Mouse (Mus musculus): ENCODE measurements around the gene Slc41a3. TPM values are rescaled to one million over a fixed set of nuclear protein-coding genes. Genes with fewer than 3 reads are reported as not detected.

Gene Slc41a3
- polyA plus RNA-seq, 1 experiment from 2014 or later, result 43.0 TPM

GRCm38 (mm10) chr6:90588113-90588512 lies 16.4 kb upstream of the Slc41a3 start:
- Histone ChIP-seq H3K4me1 (replicated peaks; ENCODE audit: control insufficient read depth, insufficient read depth, low read length) (no peaks in the 10 kb centered on the region), H3K36me3 (ENCODE audit: control insufficient read depth, insufficient read depth, low read length) (no peaks in the 10 kb centered on the region), H3K9me3 (ENCODE audit: control insufficient read depth, low read length) (no peaks in the 10 kb centered on the region), H3K27ac (ENCODE audit: low read depth, low read length) (no peak overlapping the region), H3K27me3 (replicated peaks; ENCODE audit: control insufficient read depth, insufficient read depth, low read length) (no peaks in the 10 kb centered on the region), H3K9ac (ENCODE audit: low read depth, low read length) (no peak overlapping the region), H3K4me2 (no peak overlapping the region), H3K4me3 (ENCODE audit: low read depth, low read length) (no peak overlapping the region)
- 60% methylated on average over 5 of the region's 5 CpGs for WGBS
- DNase-seq (ENCODE audit: low spot score) (no peak), ATAC-seq (replicated peaks; ENCODE audit: low FRiP score) (no peak)

GRCm38 (mm10) chr6:90590707-90591106 lies 13.8 kb upstream of the Slc41a3 start:
- H3K36me3 ChIP-seq (ENCODE audit: control insufficient read depth, insufficient read depth, low read length), result no peaks in the 10 kb centered on the region
- no peaks in the 10 kb centered on the region for H3K4me1 ChIP-seq (replicated peaks; ENCODE audit: control insufficient read depth, insufficient read depth, low read length)
- ATAC-seq (replicated peaks; ENCODE audit: low FRiP score) (no peak), DNase-seq (ENCODE audit: low spot score) (no peak)
- no peak overlapping the region for H3K4me2 ChIP-seq
- H3K9ac ChIP-seq (ENCODE audit: low read depth, low read length), result no peak overlapping the region
- no peaks in the 10 kb centered on the region for H3K9me3 ChIP-seq (ENCODE audit: control insufficient read depth, low read length)
- H3K4me3 ChIP-seq (ENCODE audit: low read depth, low read length), result no peak overlapping the region
- no peak overlapping the region for H3K27ac ChIP-seq (ENCODE audit: low read depth, low read length)
- 72% methylated on average over 1 of the region's 1 CpGs for WGBS
- H3K27me3 ChIP-seq (replicated peaks; ENCODE audit: control insufficient read depth, insufficient read depth, low read length), result no peaks in the 10 kb centered on the region

GRCm38 (mm10) chr6:90594972-90595371 lies 9.6 kb upstream of the Slc41a3 start:
- DNase-seq (ENCODE audit: low spot score) (no peak), ATAC-seq (replicated peaks; ENCODE audit: low FRiP score) (no peak)
- H3K9ac ChIP-seq (ENCODE audit: low read depth, low read length), result no peak overlapping the region
- 76% methylated on average over 1 of the region's 1 CpGs for WGBS
- no peaks in the 10 kb centered on the region for H3K4me1 ChIP-seq (replicated peaks; ENCODE audit: control insufficient read depth, insufficient read depth, low read length)
- no peak overlapping the region for H3K4me2 ChIP-seq
- no peaks in the 10 kb centered on the region for H3K9me3 ChIP-seq (ENCODE audit: control insufficient read depth, low read length)
- H3K36me3 ChIP-seq (ENCODE audit: control insufficient read depth, insufficient read depth, low read length), result no peaks in the 10 kb centered on the region
- no peaks in the 10 kb centered on the region for H3K27me3 ChIP-seq (replicated peaks; ENCODE audit: control insufficient read depth, insufficient read depth, low read length)
- no peak overlapping the region for H3K27ac ChIP-seq (ENCODE audit: low read depth, low read length)
- H3K4me3 ChIP-seq (ENCODE audit: low read depth, low read length), result no peak overlapping the region

DNA sequence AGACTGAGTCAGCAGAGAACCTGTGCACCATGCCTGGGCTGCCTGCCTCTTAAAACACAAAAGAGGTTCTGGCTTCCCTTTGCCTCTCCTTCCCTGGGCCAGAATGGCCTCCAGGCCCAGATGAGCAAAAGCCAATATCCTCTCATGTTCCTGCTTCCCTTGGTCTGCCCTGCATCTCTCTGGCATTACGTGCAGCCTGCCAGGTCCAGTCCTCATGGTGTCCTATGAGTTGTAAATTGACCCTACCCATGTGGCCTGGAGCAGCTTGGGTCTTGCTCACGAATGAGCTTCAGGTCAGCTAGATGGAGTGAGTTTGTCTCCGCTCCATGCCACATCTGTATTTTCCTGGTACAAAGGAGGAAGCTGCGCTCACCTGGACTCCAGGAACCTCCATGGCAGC lies 7.5 kb upstream of the Slc41a3 start:
- Histone ChIP-seq H3K9me3 (ENCODE audit: control insufficient read depth, low read length) (no peaks in the 10 kb centered on the region), H3K27me3 (replicated peaks; ENCODE audit: control insufficient read depth, insufficient read depth, low read length) (no peaks in the 10 kb centered on the region), H3K4me3 (ENCODE audit: low read depth, low read length) (no peak overlapping the region), H3K4me2 (no peak overlapping the region), H3K27ac (ENCODE audit: low read depth, low read length) (no peak overlapping the region), H3K36me3 (ENCODE audit: control insufficient read depth, insufficient read depth, low read length) (no peaks in the 10 kb centered on the region), H3K4me1 (replicated peaks; ENCODE audit: control insufficient read depth, insufficient read depth, low read length) (no peaks in the 10 kb centered on the region), H3K9ac (ENCODE audit: low read depth, low read length) (no peak overlapping the region)
- 80% methylated on average over 4 of the region's 4 CpGs for WGBS
- DNase-seq (ENCODE audit: low spot score), result no peak
- no peak for ATAC-seq (replicated peaks; ENCODE audit: low FRiP score)

DNA sequence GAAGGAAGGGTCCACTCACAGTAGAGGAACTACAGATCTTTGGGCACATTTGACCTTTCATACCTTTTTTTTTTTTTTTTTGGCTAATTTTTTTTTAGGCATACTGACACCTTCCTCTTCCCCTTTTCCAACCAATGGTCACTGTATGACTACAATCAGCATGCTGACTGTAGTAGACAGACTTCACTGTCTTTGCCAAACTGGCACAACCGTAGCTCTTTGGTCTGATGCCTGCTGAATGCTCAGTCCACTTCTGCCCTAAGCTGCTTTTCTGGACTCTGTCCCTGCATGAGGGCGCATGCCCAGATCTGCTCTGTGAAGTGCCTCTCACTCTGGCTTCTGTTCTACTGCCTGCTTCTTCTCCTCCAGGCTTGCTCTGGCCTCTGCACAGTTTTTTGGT lies 6.9 kb upstream of the Slc41a3 start:
- Histone ChIP-seq H3K27me3 (replicated peaks; ENCODE audit: control insufficient read depth, insufficient read depth, low read length) (no peaks in the 10 kb centered on the region), H3K4me1 (replicated peaks; ENCODE audit: control insufficient read depth, insufficient read depth, low read length) (no peaks in the 10 kb centered on the region), H3K9ac (ENCODE audit: low read depth, low read length) (no peak overlapping the region), H3K27ac (ENCODE audit: low read depth, low read length) (no peak overlapping the region), H3K9me3 (ENCODE audit: control insufficient read depth, low read length) (no peaks in the 10 kb centered on the region), H3K36me3 (ENCODE audit: control insufficient read depth, insufficient read depth, low read length) (no peaks in the 10 kb centered on the region), H3K4me3 (ENCODE audit: low read depth, low read length) (no peak overlapping the region), H3K4me2 (no peak overlapping the region)
- ATAC-seq (replicated peaks; ENCODE audit: low FRiP score), result no peak
- no peak for DNase-seq (ENCODE audit: low spot score)
- 76% methylated on average over 2 of the region's 2 CpGs for WGBS

DNA sequence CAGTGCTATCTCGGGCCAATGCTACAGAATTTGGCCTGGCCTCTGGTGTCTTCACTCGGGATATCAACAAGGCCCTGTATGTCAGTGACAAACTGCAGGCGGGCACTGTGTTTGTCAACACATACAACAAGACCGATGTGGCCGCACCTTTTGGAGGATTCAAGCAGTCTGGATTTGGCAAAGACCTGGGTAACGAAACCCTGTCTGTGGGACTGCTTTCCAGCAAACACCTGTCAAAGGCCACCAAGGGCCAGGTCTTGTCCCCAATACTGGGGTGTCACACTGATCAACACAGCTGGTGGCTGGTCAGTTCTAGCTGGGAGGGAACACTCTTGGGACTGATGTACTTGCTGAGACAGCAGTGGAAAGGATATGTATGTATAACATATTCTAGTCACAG lies 6.3 kb upstream of the Slc41a3 start:
- Histone ChIP-seq H3K36me3 (ENCODE audit: control insufficient read depth, insufficient read depth, low read length) (no peaks in the 10 kb centered on the region), H3K4me1 (replicated peaks; ENCODE audit: control insufficient read depth, insufficient read depth, low read length) (no peaks in the 10 kb centered on the region), H3K27me3 (replicated peaks; ENCODE audit: control insufficient read depth, insufficient read depth, low read length) (no peaks in the 10 kb centered on the region; the same call in 1 of the 2 replicates), H3K9me3 (ENCODE audit: control insufficient read depth, low read length) (no peaks in the 10 kb centered on the region), H3K9ac (ENCODE audit: low read depth, low read length) (no peak overlapping the region), H3K4me3 (ENCODE audit: low read depth, low read length) (no peak overlapping the region), H3K27ac (ENCODE audit: low read depth, low read length) (no peak overlapping the region), H3K4me2 (no peak overlapping the region)
- ATAC-seq (replicated peaks; ENCODE audit: low FRiP score) (no peak), DNase-seq (ENCODE audit: low spot score) (no peak)
- 81% methylated on average over 6 of the region's 6 CpGs for WGBS

GRCm38 (mm10) chr6:90600351-90600750 lies 4.2 kb upstream of the Slc41a3 start:
- H3K4me1 ChIP-seq (replicated peaks; ENCODE audit: control insufficient read depth, insufficient read depth, low read length), result peaks cover 4% of the 10 kb centered on the region
- DNase-seq (ENCODE audit: low spot score), result no peak
- WGBS, result 69% methylated on average over 4 of the region's 4 CpGs
- no peak overlapping the region for H3K9ac ChIP-seq (ENCODE audit: low read depth, low read length)
- no peak for ATAC-seq (replicated peaks; ENCODE audit: low FRiP score)
- no peak overlapping the region for H3K27ac ChIP-seq (ENCODE audit: low read depth, low read length)
- H3K27me3 ChIP-seq (replicated peaks; ENCODE audit: control insufficient read depth, insufficient read depth, low read length), result no peaks in the 10 kb centered on the region; the same call in 1 of the 2 replicates
- H3K36me3 ChIP-seq (ENCODE audit: control insufficient read depth, insufficient read depth, low read length), result no peaks in the 10 kb centered on the region
- no peak overlapping the region for H3K4me2 ChIP-seq
- H3K4me3 ChIP-seq (ENCODE audit: low read depth, low read length), result no peak overlapping the region
- H3K9me3 ChIP-seq (ENCODE audit: control insufficient read depth, low read length), result no peaks in the 10 kb centered on the region

DNA sequence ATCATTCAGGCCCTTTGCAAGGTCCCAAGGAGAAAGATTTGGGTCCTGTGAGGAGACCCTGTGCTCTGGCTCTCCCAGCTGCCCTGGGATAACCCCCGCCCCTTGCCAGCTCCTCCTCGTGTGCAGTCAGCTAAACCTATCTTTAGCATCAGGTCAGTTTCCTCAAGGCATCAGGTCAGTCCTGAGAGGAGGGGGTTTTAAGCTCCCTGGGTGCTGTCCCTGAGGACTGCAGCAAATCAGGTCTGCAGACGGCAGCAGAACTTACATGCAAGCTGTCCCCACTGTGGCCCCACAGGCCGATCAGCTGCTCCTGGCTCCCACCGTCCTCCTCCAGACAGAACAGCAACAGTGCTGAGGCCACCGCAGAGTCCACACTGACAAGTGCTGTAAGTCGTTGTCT lies 2.8 kb upstream of the Slc41a3 start:
- Histone ChIP-seq H3K4me2 (no peak overlapping the region), H3K4me3 (ENCODE audit: low read depth, low read length) (no peak overlapping the region), H3K36me3 (ENCODE audit: control insufficient read depth, insufficient read depth, low read length) (no peaks in the 10 kb centered on the region), H3K9ac (ENCODE audit: low read depth, low read length) (no peak overlapping the region), H3K9me3 (ENCODE audit: control insufficient read depth, low read length) (no peaks in the 10 kb centered on the region), H3K27me3 (replicated peaks; ENCODE audit: control insufficient read depth, insufficient read depth, low read length) (no peaks in the 10 kb centered on the region; the same call in 1 of the 2 replicates), H3K27ac (ENCODE audit: low read depth, low read length) (no peak overlapping the region), H3K4me1 (replicated peaks; ENCODE audit: control insufficient read depth, insufficient read depth, low read length) (peaks cover 9% of the 10 kb centered on the region)
- WGBS, result 42% methylated on average over 7 of the region's 7 CpGs
- no peak for DNase-seq (ENCODE audit: low spot score)
- no peak for ATAC-seq (replicated peaks; ENCODE audit: low FRiP score)

GRCm38 (mm10) chr6:90602304-90602703 lies 2.2 kb upstream of the Slc41a3 start:
- 85% methylated on average over 3 of the region's 3 CpGs for WGBS
- H3K27me3 ChIP-seq (replicated peaks; ENCODE audit: control insufficient read depth, insufficient read depth, low read length), result no peaks in the 10 kb centered on the region; the same call in 1 of the 2 replicates
- ATAC-seq (replicated peaks; ENCODE audit: low FRiP score) (no peak), DNase-seq (ENCODE audit: low spot score) (no peak)
- H3K9ac ChIP-seq (ENCODE audit: low read depth, low read length), result no peak overlapping the region
- no peaks in the 10 kb centered on the region for H3K9me3 ChIP-seq (ENCODE audit: control insufficient read depth, low read length)
- peaks cover 13% of the 10 kb centered on the region for H3K4me1 ChIP-seq (replicated peaks; ENCODE audit: control insufficient read depth, insufficient read depth, low read length)
- no peak overlapping the region for H3K27ac ChIP-seq (ENCODE audit: low read depth, low read length)
- no peak overlapping the region for H3K4me3 ChIP-seq (ENCODE audit: low read depth, low read length)
- H3K4me2 ChIP-seq, result no peak overlapping the region
- H3K36me3 ChIP-seq (ENCODE audit: control insufficient read depth, insufficient read depth, low read length), result no peaks in the 10 kb centered on the region
